Mouse (Mus musculus) adrenal gland, postnatal 10 days (tissue): Measurements from ENCODE around the gene Lrrc27. TPM values are rescaled to one million over a fixed set of nuclear protein-coding genes. Genes with fewer than 3 reads are reported as not detected.

ENCODE experiments used
- DNase-seq: peaks from one replicate; pipeline ENCODE4 v3.0.0; 2021; ENCODE audit warnings: mixed read lengths
- total RNA-seq, 2 experiments: library from RNA; stranded (reverse); gene quantifications; 2 replicates each; pipeline ENCODE4 v1.2.3; 2021

The Lrrc27 gene
- total RNA-seq, 2 experiments from 2014 or later = 3.9 to 7.7 TPM

DNA sequence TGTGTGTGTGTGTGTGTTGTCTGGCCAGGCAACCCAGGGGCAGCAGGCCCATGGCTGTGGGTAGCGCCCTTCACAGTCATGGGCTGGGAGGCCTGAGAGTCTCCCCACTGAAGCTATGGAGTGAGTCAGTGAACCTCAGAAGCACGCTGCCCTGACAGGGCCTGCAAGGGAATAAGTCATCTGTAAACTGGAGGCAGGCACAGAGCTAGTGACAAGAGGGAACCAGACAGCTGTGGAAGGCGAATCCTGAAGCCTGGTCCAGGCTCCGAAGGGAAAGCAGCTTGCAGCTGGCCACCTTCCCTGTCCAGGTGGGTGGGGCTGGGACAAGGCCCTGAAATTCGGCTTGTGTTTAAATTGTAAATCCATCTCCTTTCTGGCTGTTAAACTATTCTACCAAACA, 33.3 kb downstream of the Lrrc27 start:
- DNase-seq = peak; percentile 51

GRCm38 (mm10) chr7:139246931-139247880, 34.4 kb downstream of the Lrrc27 start:
- DNase-seq = peak; percentile 79

GRCm38 (mm10) chr7:139247881-139248614, 35.3 kb downstream of the Lrrc27 start, which contains the start of gene Pwwp2b:
TSS of gene Pwwp2b (plus strand) at chr7:139248482.
- peak; percentile 93 for DNase-seq

DNA sequence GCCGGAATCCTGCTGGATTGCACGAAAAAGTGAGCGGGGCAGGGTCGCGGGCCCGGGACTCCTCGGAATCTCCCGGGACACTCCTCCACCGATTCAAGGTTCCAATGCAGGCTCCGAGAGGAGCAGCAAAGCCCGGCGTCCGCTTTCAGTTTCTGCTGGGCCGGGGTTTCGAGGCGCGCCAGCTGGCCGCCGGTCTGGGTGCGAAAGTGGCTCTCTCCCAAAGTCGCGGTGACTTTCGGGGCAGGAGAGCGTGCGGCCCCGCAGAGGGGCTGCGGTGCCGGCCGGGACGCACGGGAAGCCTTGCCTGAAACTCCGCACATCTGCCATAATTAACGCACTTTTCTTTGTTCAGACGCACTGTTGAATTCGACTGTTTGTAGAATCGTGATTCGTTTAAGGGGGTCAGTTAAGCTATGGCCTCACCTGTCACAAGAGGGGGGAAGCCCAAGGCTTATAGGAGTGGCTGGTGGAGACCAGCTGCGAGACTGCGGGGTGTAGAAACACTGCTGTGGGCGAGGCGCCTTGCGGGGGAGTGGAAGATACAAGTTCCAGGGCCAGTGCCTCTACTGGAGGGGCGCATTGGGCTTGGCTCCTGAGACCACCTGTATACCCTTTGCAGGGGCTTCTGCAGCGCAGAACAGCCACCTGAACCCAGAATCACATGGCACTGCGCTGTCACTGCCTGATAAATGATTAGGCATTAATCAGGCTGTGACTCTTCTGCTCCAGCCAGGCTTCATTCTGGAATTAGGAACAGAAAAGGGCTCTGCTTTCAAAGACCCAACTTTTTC, 36.0 kb downstream of the Lrrc27 start:
- peak; percentile 47 for DNase-seq

DNA sequence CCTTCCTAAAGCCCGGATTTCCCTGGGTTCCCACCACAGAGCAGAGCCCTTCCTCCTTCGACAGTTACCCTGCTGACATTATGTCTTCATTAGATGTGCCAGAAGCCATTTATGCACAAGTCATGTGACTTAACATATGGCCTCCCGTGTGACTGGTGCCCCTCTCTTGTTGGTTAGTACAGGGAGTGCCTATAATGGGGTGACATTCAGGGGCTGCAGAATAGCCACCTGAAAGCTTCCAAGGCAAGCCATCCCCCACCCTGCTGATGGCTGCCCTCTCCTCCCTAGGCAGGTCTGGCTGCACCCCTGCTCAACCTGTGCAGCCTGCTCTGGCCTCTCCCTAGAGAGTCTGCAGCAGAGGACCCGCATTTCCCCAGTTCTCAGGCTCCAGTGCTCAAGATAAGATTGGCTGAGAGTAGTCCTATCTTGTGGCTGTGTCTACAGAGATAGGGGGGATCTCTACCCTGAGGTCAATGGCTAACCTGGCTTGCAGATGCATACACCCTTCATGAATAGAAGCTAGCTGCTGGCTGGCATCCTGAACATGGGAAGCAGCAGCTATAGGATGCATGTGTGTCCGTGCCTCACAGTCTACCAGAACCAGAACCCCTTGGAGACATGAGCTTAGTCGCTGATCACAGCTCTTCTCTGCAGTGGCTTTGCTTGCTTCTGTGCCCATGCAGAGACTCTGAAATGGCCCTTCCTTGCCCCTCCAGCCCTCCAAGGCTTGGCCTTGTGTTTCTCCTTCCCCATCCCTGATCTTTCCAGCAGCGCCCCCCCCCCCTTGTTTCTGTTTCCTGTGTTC, 36.8 kb downstream of the Lrrc27 start:
- DNase-seq = no peak

DNA sequence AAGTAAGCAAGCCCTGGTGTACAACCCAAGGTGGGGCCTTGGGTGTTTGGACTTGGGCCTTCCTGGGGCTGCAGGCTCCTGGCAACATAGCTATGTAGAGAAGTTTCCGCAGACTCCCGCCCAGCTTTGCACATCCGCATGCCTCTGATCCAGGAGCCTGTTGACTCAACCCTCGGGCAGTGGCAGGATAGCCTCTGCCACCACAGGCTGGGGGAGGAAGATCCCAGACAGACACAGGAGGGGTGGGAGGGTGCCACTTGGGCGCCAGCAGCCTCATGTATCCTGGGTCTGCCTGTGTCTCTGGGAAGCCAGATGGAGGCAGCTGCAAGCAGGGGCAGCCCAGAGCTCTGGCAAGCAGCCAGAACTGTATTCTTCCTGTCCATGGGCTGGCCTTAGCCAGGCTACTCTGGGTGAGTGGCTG, 39.1 kb downstream of the Lrrc27 start:
- DNase-seq = peak; percentile 79

- peak; percentile 50 for DNase-seq
Measured at GRCm38 (mm10) chr7:139252566-139252965, 39.8 kb downstream of the Lrrc27 start.

GRCm38 (mm10) chr7:139252986-139253385, 40.2 kb downstream of the Lrrc27 start:
- DNase-seq = peak; percentile 67

DNA sequence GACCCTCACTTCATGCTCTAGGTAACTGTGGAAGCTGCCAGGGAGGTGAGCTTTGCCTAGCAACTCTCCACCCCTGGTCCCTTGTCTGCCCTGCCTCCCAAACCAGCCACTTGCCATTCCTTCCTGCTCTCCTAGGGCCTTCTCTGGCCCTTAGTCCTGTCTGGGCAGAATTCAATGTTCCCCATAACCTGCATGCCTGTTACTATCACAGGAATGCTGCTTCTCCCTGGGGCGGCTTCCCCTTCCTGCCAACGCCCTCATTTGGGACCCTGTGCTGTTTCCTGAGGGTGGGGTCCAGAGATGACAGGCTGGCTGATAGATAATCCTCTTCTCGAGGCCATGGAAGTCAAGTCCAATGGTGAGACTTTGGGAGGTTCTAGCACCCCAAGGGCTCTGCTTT, 40.7 kb downstream of the Lrrc27 start:
- DNase-seq = no peak

DNA sequence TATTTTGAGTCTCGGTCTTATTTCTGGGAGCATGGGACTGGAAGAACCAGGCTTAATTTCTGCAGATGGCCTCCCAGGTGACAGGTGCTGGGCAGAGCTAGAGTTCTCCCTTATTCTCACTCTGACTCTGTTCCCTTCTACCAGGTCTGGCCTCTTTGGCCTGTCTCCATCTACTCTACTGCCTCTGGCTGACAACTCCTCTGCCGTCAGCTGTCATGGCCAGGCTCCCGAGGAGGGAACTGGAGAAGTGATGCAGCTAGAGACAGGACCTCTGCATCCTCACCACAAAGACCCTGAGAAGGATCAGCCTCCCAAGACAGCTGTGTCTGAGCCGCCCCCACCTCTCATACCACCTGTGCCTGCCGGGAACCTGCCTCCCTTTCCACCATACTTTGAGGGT, 41.8 kb downstream of the Lrrc27 start:
- DNase-seq = no peak

- DNase-seq = no peak
Measured at GRCm38 (mm10) chr7:139257752-139258542, 45.2 kb downstream of the Lrrc27 start.

DNA sequence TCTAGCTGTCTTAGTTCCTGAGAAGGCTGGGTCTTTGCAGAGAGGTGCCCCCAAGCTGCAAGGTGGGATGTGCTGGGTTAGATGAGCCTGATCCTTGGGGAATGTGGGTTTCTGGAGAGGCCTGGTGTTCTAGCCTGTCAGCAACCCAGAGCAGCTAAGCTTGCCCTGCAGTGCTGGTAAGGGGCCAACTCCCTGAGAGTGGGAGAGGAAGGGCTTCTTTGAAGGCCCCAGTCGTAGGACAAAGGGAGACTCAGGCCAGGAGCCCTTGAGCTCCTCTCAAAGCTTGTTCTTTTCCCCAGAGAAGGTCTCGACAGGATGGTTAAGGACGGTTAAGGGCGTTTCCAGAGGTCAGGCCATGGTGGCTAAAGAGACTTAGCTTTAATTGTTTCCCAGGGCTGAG, 51.5 kb downstream of the Lrrc27 start:
- no peak for DNase-seq

- DNase-seq = no peak
Measured at GRCm38 (mm10) chr7:139265634-139266033, 52.8 kb downstream of the Lrrc27 start.

DNA sequence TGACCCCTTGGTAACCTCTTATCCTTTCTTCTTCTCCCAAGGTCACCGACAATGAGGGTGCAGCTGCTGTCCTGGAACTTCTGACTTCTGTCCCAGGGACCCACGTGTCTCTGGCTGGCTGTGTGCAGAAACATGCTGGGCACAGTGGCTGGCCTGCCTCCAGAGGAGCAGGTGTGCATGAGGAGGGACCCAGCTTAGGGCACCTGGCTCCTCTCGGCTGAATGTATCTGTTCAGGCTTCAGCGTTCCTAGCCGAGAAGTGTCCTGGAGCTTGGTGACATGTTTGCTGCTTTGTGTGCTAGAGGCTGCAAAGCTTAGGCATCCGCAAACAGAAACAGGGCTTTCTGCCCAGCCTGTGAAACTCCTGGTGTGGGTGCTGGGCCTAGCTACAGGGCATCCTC, 53.6 kb downstream of the Lrrc27 start:
- DNase-seq = no peak

DNA sequence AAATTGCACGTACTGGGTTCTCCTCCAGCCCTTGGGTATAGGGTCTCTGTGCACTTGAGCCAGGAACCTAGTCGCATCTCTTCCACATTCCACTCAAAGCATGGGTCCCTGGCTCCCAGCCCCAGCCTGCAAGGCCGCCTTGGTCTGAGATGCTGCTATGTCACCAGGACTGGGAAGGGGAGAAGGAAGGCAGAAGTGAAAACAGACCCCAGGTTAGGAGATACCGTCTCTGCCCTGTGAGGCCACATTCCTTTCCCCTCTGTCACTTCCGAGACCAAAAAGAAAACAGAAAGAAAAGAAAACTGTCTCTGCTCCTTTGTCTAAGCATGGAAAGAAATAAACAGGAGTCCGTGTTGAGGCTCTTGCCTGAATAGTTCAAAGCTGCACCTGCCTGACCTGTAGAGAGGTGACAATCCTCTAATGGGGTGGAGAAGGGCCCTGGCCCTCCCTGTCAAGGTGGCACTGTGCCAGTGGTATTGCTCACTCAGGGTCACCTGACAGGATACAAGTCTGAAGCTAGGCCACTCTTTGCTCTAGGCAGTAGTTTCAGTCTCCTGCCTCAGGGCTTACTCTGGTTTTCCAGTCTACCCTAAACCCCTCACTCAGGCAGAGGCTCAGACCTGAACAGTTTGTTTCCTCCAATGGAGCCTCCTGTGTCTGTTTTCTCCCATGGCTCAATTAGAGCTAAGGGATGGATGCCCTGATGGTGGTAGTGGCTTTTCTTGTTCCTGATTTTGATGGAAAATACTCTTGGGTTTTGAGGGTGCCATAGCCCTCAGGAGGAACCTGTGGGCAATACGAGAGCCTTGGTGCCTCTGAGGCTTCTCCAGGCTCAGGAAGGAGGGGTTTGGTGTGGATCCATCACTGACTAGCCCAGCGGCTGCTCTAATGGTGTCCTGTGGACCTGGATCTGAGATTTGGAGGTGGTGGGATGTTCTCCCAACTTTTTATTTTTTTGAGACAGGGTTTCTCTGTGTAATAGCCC, 54.4 kb downstream of the Lrrc27 start:
- peak; percentile 79 for DNase-seq

DNA sequence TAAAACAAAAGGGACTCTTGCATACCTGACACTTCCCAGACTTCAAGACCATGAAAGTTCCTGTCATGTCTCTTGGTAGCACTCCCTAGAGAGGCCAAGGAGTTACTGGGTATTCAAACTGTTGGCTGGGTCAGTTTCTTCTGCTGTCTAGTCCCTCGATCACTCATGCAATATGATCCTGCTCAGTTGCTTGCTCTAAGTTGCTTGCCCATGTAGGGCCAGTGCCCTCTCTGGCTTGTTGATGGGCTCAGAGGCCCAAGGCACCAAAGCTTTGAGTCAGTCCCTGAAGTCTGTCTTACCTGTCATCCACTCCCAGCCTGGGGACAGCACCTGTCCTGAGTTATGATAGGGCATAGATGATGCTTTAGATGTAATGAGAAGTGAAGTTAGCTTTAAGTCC, 58.0 kb downstream of the Lrrc27 start:
- DNase-seq = no peak

GRCm38 (mm10) chr7:139271871-139272270, 59.1 kb downstream of the Lrrc27 start:
- DNase-seq = no peak

GRCm38 (mm10) chr7:139272639-139273396, 60.0 kb downstream of the Lrrc27 start:
- peak; percentile 46 for DNase-seq

DNA sequence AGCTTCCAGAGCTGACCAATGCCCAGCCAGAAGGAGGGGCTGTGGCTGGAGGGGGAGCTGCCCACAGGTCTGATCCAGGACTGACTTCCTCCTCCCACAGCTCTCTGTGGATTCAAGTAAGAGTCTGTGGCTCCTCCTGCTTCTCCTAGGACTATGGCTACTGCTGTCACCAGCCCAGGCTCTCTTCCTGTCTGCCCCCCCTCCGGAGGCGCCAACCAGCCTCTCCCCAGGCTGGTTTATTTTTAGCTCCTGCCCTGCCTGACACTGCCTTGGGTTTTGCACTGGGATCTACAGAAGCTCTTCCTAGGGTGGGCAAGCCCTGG, 60.6 kb downstream of the Lrrc27 start:
- peak; percentile 57 for DNase-seq
